Mouse (Mus musculus): Measurements from ENCODE around the gene Mrln. TPM values are rescaled to one million over a fixed set of nuclear protein-coding genes. Genes with fewer than 3 reads are reported as not detected.

Mrln gene
- polyA plus RNA-seq, 1 experiment from 2014 or later, result 1.6 TPM

DNA sequence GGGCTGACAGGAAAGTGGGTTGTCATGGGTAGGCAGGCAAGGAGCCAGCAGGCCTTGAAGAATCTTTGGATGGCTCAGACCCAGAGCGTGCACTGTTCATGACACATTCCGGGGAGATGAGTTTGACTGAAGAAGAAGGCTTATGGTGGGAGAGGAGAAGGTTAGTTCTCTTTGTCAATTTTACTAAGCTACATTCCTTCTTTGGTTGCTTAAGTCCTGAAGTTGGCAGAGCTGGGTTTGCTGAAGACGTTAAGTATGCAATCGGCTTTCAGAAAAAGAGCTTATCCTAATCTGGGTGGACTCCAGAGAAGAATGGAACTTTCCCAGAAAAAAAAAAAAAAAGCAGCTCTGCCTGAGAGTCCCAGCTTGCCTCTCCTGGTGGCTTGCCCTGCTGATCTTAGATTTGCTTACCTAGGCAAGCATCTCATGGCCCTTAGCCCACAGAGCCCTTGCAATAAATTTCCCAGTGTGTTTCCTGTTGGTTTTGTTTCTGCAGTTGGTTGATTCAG is 59.3 kb downstream of the Mrln start:
- no peaks in the 10 kb centered on the region for H3K27me3 ChIP-seq
- no peaks in the 10 kb centered on the region for H3K9me3 ChIP-seq
- no peak overlapping the region for H3K4me3 ChIP-seq
- H3K27ac ChIP-seq (replicated peaks), result no peak overlapping the region
- no peaks in the 10 kb centered on the region for H3K36me3 ChIP-seq
- WGBS, result 65% methylated on average over 4 of the region's 4 CpGs
- H3K4me1 ChIP-seq, result peaks cover 4% of the 10 kb centered on the region; the same call in 1 of the 2 replicates
- no peak for ATAC-seq (replicated peaks)
- no peak overlapping the region for H3K9ac ChIP-seq (replicated peaks)
- no peak overlapping the region for H3K4me2 ChIP-seq (replicated peaks)

DNA sequence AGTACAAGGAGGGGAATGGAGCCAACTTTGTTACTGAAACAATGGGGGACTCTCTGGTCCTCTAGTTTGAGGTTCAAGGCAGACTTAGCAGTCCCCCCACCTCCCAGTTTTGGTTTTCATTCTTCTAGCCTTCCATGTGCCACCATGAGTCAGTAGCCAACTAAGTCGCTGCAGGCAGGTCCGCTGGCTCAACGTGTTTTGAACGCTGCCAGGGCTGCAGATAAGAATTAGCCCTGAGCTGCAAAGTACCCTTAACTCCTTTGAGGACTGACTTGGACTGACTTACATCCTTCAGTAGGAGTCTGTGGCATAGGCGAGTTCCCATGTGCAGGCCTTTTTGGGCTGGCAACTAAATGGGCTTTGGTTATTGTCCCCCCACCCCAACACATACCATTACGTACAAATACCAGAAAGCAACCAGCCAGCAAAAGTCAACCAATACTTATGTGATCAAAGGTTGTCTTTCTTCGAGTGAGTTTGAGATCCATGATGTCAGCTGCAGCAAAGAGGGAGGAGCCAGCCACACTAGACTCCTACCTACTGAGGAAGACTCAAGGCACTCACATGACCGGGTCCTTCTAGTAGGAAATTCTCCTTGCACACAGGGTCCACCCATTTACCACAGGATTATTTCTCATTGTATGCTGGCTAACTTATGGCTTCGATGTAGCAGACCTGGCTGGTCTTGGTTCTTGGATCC is 60.0 kb downstream of the Mrln start:
- H3K4me1 ChIP-seq, result peaks cover 10% of the 10 kb centered on the region; the same call in 1 of the 2 replicates
- H3K27ac ChIP-seq (replicated peaks), result no peak overlapping the region
- H3K27me3 ChIP-seq, result no peaks in the 10 kb centered on the region
- H3K4me2 ChIP-seq (replicated peaks), result no peak overlapping the region
- 86% methylated on average over 9 of the region's 9 CpGs for WGBS
- no peak for ATAC-seq (replicated peaks)
- no peak overlapping the region for H3K9ac ChIP-seq (replicated peaks)
- H3K9me3 ChIP-seq, result no peaks in the 10 kb centered on the region
- H3K36me3 ChIP-seq, result no peaks in the 10 kb centered on the region
- H3K4me3 ChIP-seq, result no peak overlapping the region

DNA sequence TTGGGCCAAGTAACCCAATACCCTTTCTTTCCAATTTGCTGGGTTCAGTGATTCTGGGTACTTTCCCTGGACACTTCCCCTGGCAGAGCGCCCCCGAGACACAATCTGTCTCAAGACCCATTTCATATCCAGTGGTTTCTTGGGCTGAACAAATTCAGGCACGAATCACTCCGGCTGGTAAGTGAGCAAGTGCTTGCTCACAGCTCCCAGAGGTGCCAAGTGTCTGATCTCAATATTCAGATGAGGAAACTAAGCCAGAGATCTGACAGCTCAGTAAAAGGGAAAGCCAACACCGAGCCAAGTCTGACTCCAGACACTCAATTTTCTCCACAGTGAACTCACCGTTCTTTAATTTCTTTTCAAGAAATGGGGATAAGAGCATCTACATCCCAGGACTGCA is 62.0 kb downstream of the Mrln start:
- Histone ChIP-seq H3K4me1 (peaks cover 11% of the 10 kb centered on the region; the same call in 1 of the 2 replicates), H3K36me3 (no peaks in the 10 kb centered on the region), H3K9ac (replicated peaks) (no peak overlapping the region), H3K27me3 (no peaks in the 10 kb centered on the region), H3K27ac (replicated peaks) (no peak overlapping the region), H3K9me3 (no peaks in the 10 kb centered on the region), H3K4me3 (no peak overlapping the region), H3K4me2 (replicated peaks) (no peak overlapping the region)
- no peak for ATAC-seq (replicated peaks)
- WGBS, result 68% methylated on average over 6 of the region's 6 CpGs

- Histone ChIP-seq H3K27me3 (no peaks in the 10 kb centered on the region), H3K9ac (replicated peaks) (no peak overlapping the region), H3K36me3 (no peaks in the 10 kb centered on the region), H3K4me3 (no peak overlapping the region), H3K4me2 (replicated peaks) (no peak overlapping the region), H3K9me3 (no peaks in the 10 kb centered on the region), H3K4me1 (peaks cover 9% of the 10 kb centered on the region; the same call in 1 of the 2 replicates), H3K27ac (replicated peaks) (no peak overlapping the region)
- no peak for ATAC-seq (replicated peaks)
- WGBS, result 72% methylated on average over 23 of the region's 23 CpGs
Observed at GRCm38 (mm10) chr10:70268581-70269446, 64.3 kb downstream of the Mrln start.

Other genes with a start within 250 kb of the Mrln start
- gene Ccdc6, start 107.5 kb upstream of the Mrln start, polyA plus RNA-seq (2015; fragmentation: Nextera tagmentation; extraction: Ambion mirVana), result 16.7 and 17.5 TPM in 2 replicates
- 1.5 and 1.6 TPM in 2 replicates for gene Slc16a9, start 40.4 kb downstream of the Mrln start, polyA plus RNA-seq (2015; fragmentation: Nextera tagmentation; extraction: Ambion mirVana)
- gene Fam13c, start 235.8 kb downstream of the Mrln start, polyA plus RNA-seq (2015; fragmentation: Nextera tagmentation; extraction: Ambion mirVana), result 26.3 and 26.7 TPM in 2 replicates